Mouse (Mus musculus): Measurements from ENCODE around the gene Pawr. TPM values are rescaled to one million over a fixed set of nuclear protein-coding genes. Genes with fewer than 3 reads are reported as not detected.
A peak's percentile ranks its signal among the peaks of the same experiment; 100 is the strongest.

Gene Pawr
- polyA plus RNA-seq, 1 experiment from 2014 or later, result 7.6 TPM

DNA sequence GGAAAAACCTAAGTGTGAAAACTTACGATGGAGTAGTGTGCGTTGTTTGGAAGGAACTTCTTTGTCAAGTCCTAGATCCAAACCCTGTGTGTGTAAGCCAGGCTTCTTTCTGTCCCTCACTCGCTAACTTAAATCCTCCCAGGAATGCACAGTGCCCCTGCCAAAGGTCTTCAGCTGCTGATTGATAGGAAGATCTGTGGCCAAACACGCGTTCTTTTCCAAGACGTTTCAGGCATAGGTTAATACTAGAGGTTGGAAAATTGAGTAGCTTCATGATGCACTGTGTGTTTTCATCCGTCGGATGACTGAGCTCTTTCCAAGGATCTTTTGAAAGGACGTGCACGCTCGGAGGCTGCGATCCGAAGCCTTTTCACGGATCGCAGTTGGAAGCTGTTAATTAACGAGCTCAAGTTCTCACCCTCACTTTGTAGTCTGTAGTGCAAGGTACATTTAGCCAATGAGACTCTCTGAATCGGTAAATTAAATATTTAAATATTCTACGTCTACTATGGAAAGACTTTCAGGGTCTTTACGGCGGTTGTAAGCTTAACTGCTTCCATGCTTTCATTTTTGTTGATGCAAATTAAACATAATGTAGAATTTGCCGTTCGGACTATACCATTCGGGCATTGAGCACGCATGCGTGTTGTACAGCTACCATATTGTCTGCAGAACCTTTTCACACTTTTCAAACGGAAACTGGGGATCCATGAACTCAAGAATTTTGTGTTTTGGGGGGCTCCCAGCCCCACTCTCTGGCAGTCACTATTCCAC lies 33.2 kb downstream of the Pawr start:
- DNase-seq (ENCODE audit: low spot score), result no peak
- 83% methylated on average over 26 of the region's 26 CpGs for WGBS
- H3K27ac ChIP-seq (replicated peaks), result no peak overlapping the region
- peaks cover 7% of the 10 kb centered on the region; the same call in 1 of the 2 replicates for H3K36me3 ChIP-seq (replicated peaks)
- peaks cover 14% of the 10 kb centered on the region for H3K4me1 ChIP-seq
- no peak overlapping the region for H3K4me3 ChIP-seq
- 0 out of 2 replicates have a peak, but pooled peaks cover 5% of the 10 kb centered on the region for H3K9me3 ChIP-seq
- no peaks in the 10 kb centered on the region for H3K27me3 ChIP-seq (replicated peaks; ENCODE audit: low read depth, poor library complexity, severe bottlenecking)

DNA sequence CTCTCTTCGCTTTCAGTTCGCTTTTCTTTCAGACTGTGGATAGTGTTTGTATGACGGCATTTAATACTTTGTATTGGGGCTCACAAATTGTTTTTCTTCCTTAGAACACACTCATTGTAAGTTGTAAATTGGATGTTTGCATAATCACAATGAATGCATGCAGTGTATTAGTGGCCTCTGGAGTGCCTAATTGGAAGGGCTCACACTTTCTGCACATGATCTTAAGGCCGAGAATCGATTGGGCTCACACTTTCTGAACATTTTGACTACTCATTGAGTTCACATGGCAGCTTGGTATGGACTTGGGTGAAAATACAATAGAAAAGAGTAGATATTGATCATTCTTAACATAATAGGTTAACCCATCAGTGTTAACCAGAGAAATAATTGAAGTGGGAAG lies 34.3 kb downstream of the Pawr start:
- Histone ChIP-seq H3K36me3 (replicated peaks) (peaks cover 7% of the 10 kb centered on the region; the same call in 1 of the 2 replicates), H3K27me3 (replicated peaks; ENCODE audit: low read depth, poor library complexity, severe bottlenecking) (no peaks in the 10 kb centered on the region), H3K4me1 (peaks cover 14% of the 10 kb centered on the region), H3K27ac (replicated peaks) (no peak overlapping the region), H3K9me3 (0 out of 2 replicates have a peak, but pooled peaks cover 5% of the 10 kb centered on the region), H3K4me3 (no peak overlapping the region)
- no peak for DNase-seq (ENCODE audit: low spot score)
- whole genome bisulfite sequencing, result 93% methylated on average over 5 of the region's 5 CpGs

DNA sequence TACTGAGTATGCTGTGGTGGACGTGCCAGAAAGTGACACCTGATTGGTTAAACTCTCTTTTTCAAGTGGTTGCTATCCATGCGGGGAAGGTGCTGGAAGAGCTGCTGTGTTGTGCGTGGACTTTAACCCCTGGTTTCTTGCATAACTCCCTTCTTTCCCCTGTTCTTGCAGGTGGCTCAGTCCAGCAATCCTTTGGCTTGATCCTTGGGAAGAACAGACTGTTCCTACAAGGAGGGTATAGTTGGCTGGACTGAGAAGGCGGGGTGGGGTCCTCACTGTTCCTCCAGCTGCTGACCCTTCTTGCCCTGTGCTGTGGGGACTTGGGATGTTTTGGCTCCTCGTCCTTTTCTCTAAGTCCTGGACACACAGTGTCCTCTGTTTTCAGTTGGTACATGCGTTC lies 36.4 kb downstream of the Pawr start:
- H3K4me1 ChIP-seq, result peaks cover 7% of the 10 kb centered on the region
- no peak for DNase-seq (ENCODE audit: low spot score)
- no peak overlapping the region for H3K4me3 ChIP-seq
- peaks cover 7% of the 10 kb centered on the region; the same call in 1 of the 2 replicates for H3K36me3 ChIP-seq (replicated peaks)
- WGBS, result 86% methylated on average over 6 of the region's 6 CpGs
- 0 out of 2 replicates have a peak, but pooled peaks cover 5% of the 10 kb centered on the region for H3K9me3 ChIP-seq
- H3K27me3 ChIP-seq (replicated peaks; ENCODE audit: low read depth, poor library complexity, severe bottlenecking), result no peaks in the 10 kb centered on the region
- no peak overlapping the region for H3K27ac ChIP-seq (replicated peaks)

DNA sequence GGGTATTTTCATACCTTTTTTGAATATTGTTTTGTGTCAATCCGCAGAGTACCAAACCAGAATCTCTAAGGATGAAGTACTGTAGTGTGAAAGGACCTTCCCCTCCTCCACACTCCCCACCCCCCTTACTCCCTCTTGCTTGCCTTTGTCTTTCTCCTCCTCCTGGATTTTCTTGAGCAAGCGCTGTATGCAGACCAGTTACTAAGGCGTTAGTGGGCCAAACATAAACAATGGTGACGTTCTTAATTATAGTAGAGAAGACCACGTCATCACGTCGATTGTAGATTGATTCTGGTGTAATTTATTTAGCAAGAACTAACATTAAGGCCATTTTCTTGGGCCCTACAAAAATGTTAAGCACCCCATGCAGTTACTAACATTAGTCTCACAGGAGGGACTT lies 40.3 kb downstream of the Pawr start:
- no peaks in the 10 kb centered on the region for H3K27me3 ChIP-seq (replicated peaks; ENCODE audit: low read depth, poor library complexity, severe bottlenecking)
- no peak for DNase-seq (ENCODE audit: low spot score)
- H3K27ac ChIP-seq (replicated peaks), result no peak overlapping the region
- no peaks in the 10 kb centered on the region for H3K4me1 ChIP-seq
- 64% methylated on average over 7 of the region's 7 CpGs for WGBS
- peaks cover 4% of the 10 kb centered on the region; the same call in 1 of the 2 replicates for H3K9me3 ChIP-seq
- H3K4me3 ChIP-seq, result no peak overlapping the region
- 0 out of 2 replicates have a peak, but pooled peaks cover 5% of the 10 kb centered on the region for H3K36me3 ChIP-seq (replicated peaks)

DNA sequence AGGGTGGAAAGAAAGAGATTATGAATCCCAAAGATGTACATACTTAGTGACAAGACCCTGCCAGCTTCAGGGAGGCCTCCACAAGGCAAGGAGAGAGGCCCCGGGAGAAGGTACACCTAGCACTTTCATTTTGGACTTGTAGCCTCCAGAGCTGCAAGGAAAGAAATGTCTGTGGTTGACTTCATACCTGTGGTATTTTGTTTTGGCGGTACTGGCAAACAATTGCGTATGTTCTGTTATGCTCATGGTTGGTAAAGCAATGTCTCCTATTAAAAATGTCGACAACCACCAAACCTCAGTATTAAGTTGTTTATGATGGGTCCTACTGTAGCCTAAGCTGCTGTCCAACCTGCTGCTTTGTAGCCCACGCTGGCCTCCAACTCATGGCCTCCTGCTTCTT lies 40.9 kb downstream of the Pawr start:
- no peak overlapping the region for H3K4me3 ChIP-seq
- WGBS, result 94% methylated on average over 5 of the region's 5 CpGs
- H3K36me3 ChIP-seq (replicated peaks), result 0 out of 2 replicates have a peak, but pooled peaks cover 5% of the 10 kb centered on the region
- no peak for DNase-seq (ENCODE audit: low spot score)
- peaks cover 4% of the 10 kb centered on the region; the same call in 1 of the 2 replicates for H3K9me3 ChIP-seq
- no peak overlapping the region for H3K27ac ChIP-seq (replicated peaks)
- no peaks in the 10 kb centered on the region for H3K27me3 ChIP-seq (replicated peaks; ENCODE audit: low read depth, poor library complexity, severe bottlenecking)
- no peaks in the 10 kb centered on the region for H3K4me1 ChIP-seq

DNA sequence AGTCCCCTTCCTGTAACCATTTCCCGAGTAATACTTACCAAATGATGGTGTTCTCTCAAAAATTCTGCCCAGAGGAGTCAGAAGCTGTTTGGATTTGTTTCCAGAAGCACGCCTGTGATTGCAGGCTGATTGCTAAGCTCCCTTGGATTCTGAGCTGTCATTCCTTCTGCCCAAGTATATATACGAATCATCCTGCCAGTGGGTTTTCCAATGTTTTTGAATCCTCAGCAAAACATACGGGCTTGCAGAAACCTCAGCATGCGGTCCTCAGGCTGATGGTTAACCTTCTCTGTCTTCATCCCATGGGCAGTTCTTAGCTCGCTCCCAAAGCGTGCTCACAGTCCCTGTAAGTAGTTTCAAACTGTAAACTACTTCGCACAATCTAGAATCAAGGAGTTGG lies 43.9 kb downstream of the Pawr start:
- no peak for DNase-seq (ENCODE audit: low spot score)
- Histone ChIP-seq H3K36me3 (replicated peaks) (0 out of 2 replicates have a peak, but pooled peaks cover 2% of the 10 kb centered on the region), H3K9me3 (peaks cover 4% of the 10 kb centered on the region; the same call in 1 of the 2 replicates), H3K4me1 (no peaks in the 10 kb centered on the region), H3K4me3 (no peak overlapping the region), H3K27ac (replicated peaks) (no peak overlapping the region), H3K27me3 (replicated peaks; ENCODE audit: low read depth, poor library complexity, severe bottlenecking) (no peaks in the 10 kb centered on the region)
- WGBS, result 91% methylated on average over 8 of the region's 8 CpGs

DNA sequence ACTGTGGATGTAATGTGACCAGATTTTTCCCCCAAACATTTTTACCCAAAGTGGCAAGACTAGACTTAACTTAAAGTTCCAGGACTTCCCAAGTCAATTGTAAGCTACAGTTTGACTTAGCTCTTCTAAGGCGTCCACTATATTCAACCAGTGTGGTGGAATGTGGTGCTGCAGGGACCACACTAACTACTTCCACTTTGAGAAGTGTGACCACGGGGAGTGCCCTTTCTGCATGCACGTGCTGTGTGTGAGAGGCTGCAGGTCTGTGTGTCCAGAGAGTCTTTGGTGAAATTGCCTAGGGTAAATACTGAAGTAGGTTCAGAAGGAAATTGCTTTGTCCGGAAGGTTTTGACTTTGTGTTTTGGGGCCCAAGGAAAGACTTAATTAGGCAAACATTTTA lies 44.4 kb downstream of the Pawr start:
- H3K27me3 ChIP-seq (replicated peaks; ENCODE audit: low read depth, poor library complexity, severe bottlenecking), result no peaks in the 10 kb centered on the region
- no peak overlapping the region for H3K27ac ChIP-seq (replicated peaks)
- 0 out of 2 replicates have a peak, but pooled peaks cover 2% of the 10 kb centered on the region for H3K36me3 ChIP-seq (replicated peaks)
- H3K4me1 ChIP-seq, result no peaks in the 10 kb centered on the region
- DNase-seq (ENCODE audit: low spot score), result no peak
- 89% methylated on average over 4 of the region's 4 CpGs for WGBS
- H3K9me3 ChIP-seq, result peaks cover 4% of the 10 kb centered on the region; the same call in 1 of the 2 replicates
- no peak overlapping the region for H3K4me3 ChIP-seq

DNA sequence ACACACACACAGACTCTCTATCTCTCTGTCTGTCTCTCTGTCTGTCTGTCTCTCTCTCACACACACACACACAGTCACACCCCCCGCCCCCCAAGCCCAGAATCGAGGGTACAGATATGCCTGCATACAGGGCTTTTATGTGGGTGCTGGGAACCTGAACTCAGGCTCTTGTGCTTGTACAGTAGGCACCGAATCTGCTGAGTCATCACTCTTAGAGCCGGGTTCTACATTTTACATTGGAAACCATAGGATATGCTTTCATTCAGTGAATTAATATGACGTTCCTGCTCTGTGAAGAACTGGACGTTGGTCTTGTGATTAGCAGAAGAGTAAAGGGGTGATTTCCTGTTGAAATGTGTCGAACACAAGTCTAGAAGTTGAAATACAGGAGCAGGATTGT lies 45.4 kb downstream of the Pawr start:
- Histone ChIP-seq H3K36me3 (replicated peaks) (peaks cover 7% of the 10 kb centered on the region), H3K4me1 (no peaks in the 10 kb centered on the region), H3K4me3 (no peak overlapping the region), H3K27ac (replicated peaks) (no peak overlapping the region), H3K9me3 (peaks cover 4% of the 10 kb centered on the region; the same call in 1 of the 2 replicates), H3K27me3 (replicated peaks; ENCODE audit: low read depth, poor library complexity, severe bottlenecking) (no peaks in the 10 kb centered on the region)
- 90% methylated on average over 7 of the region's 7 CpGs for WGBS
- DNase-seq (ENCODE audit: low spot score), result no peak

DNA sequence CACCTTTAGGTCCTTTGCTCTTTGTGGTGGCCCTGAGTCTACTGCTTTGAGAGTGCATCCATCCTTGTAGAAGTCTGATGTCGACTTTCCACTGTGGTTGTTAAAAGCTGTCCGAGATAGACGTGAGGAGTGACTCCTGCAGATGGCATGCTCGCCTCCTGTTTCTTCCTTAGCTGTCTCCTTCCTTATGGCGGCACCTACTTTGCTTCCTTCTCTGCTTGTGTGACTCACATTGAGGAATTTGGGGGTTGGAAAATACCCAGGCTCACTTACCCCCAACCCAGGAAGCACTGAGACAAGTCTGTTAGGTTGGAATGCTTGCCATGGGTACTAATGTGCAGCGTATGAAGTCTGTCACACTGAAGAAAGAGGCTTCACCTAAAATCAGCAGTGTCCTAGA lies 46.1 kb downstream of the Pawr start:
- no peaks in the 10 kb centered on the region for H3K27me3 ChIP-seq (replicated peaks; ENCODE audit: low read depth, poor library complexity, severe bottlenecking)
- DNase-seq (ENCODE audit: low spot score), result no peak
- H3K36me3 ChIP-seq (replicated peaks), result peaks cover 14% of the 10 kb centered on the region
- WGBS, result 90% methylated on average over 6 of the region's 6 CpGs
- no peaks in the 10 kb centered on the region for H3K4me1 ChIP-seq
- H3K9me3 ChIP-seq, result peaks cover 4% of the 10 kb centered on the region; the same call in 1 of the 2 replicates
- no peak overlapping the region for H3K4me3 ChIP-seq
- H3K27ac ChIP-seq (replicated peaks), result no peak overlapping the region

DNA sequence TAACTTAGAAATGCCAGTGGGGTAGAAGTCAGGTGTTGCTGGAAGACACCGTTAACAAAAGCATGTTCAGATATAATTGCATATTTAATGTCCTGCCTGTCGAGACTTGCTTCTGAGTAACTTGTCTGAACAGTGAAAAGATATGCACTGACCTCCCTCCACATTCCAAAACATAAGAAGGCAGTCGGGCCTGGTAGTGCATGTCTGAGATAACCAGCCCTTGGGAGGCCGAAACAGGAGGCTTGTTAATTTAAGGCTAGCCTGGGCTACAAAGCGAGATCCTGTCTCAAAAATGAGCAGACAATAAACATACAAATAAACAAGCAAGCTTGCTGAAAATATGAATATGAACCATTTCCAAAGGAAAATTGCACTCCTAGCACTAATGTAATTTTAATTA lies 46.6 kb downstream of the Pawr start:
- H3K27me3 ChIP-seq (replicated peaks; ENCODE audit: low read depth, poor library complexity, severe bottlenecking), result no peaks in the 10 kb centered on the region; the same call in 1 of the 2 replicates
- peaks cover 18% of the 10 kb centered on the region for H3K36me3 ChIP-seq (replicated peaks)
- no peak overlapping the region for H3K4me3 ChIP-seq
- H3K27ac ChIP-seq (replicated peaks), result no peak overlapping the region
- no peak for DNase-seq (ENCODE audit: low spot score)
- WGBS, result 87% methylated on average over 5 of the region's 5 CpGs
- peaks cover 4% of the 10 kb centered on the region; the same call in 1 of the 2 replicates for H3K9me3 ChIP-seq
- no peaks in the 10 kb centered on the region for H3K4me1 ChIP-seq

DNA sequence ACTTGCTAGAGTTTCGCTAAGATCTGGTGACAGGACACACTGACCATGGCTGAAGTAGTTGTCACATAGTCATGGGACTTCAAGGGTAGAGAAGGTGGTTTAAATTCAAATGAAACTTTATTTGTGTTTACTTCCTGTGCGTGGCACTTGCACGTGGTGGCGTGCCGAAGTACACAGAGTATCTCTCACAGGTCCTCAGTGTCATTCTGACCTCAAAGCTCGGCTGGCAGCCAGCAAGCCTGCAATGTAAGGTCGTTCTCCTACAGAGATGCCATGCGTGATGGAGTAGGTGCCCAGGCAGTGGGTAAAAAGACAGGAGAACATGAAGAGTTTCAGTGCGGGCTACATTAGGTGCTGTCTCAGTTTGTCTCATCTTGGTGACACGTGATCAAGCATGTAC lies 48.8 kb downstream of the Pawr start:
- WGBS, result 93% methylated on average over 10 of the region's 10 CpGs
- H3K4me1 ChIP-seq, result peaks cover 21% of the 10 kb centered on the region
- no peak for DNase-seq (ENCODE audit: low spot score)

DNA sequence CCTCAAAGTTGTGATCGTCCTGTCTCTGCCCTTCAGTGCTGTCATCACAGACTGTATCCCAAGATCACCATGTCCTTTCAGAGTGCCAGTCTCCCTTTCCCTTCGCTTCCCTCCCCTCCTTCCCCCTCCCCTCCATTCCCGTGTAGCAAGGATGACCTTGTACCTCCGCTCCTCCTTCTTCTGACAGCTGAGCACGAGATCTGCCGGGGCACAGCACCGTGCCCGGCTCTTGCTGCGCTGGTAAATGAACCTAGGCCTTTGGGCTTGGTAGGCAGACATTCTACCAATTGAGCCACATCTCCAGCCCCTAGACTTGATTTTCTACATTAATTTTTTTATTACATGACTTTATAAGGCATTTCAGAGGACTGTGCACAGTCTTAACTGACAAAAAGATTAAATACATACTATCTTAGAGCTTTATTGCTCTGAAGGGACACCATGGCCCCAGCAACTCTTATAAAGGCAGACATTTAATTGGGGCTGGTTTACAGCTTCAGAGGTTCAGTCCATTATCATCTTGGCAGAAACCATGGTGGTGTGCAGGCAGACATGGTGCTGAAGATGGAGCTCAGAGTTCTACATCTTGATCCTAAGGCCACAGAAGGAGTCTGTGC lies 52.3 kb downstream of the Pawr start:
- Histone ChIP-seq H3K4me3 (no peak overlapping the region), H3K36me3 (replicated peaks) (peaks cover 23% of the 10 kb centered on the region), H3K4me1 (peaks cover 41% of the 10 kb centered on the region), H3K27ac (replicated peaks) (peak overlapping the region; percentile 66), H3K9me3 (no peaks in the 10 kb centered on the region), H3K27me3 (replicated peaks; ENCODE audit: low read depth, poor library complexity, severe bottlenecking) (no peaks in the 10 kb centered on the region; the same call in 1 of the 2 replicates)
- no peak for DNase-seq (ENCODE audit: low spot score)
- 81% methylated on average over 9 of the region's 9 CpGs for WGBS

More for the DNA sequence above, 48.8 kb downstream of the Pawr start:
- Histone ChIP-seq H3K36me3 (replicated peaks) (peaks cover 23% of the 10 kb centered on the region), H3K9me3 (peaks cover 4% of the 10 kb centered on the region; the same call in 1 of the 2 replicates), H3K4me3 (no peak overlapping the region), H3K27ac (replicated peaks) (no peak overlapping the region), H3K27me3 (replicated peaks; ENCODE audit: low read depth, poor library complexity, severe bottlenecking) (no peaks in the 10 kb centered on the region; the same call in 1 of the 2 replicates)

All from embryonic facial prominence, embryonic 10.5 days (tissue).